Mouse (Mus musculus) kidney, adult 11 months (tissue): Measurements from ENCODE around the gene Wnt2b.
A peak's percentile ranks its signal among the peaks of the same experiment; 100 is the strongest.

ENCODE experiments used
- DNase-seq: peaks from one replicate; pipeline ENCODE4 v3.0.0; 2022

Gene Wnt2b

GRCm38 (mm10) chr3:104961066-104962059 is at the start of gene Wnt2b:
TSS of gene Wnt2b (minus strand) at chr3:104961921.
- no peak for DNase-seq

DNA sequence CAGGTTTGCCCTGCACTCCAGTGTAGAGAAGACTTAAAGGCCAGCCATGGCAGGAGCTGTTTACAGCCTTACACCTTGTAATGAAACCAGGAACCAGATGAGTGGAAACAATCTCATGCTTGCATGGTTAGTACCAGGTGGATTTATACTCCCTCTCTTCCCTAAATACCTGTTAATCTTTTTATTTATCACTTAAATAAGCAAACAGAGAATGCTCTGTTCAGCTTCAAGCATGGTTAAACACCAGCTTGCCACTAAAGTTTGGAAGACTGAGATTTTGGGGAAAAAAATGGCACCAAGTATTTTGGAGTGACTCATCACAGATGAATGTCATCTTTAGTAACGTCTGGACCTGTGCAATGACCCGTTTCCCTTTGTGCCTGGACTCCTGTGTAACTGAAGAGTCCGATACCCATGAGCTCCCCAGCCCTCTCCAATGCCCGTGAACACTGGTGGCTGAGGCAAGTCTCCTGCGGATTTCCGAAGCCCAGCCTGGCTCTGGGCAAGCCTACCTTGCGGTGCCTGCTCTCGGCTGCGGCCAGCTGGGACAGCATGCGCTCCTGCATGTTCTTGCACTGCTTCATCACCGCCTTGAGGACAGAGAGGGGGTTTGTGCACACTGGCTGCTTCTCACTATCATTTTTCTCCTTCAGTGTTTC is 49.1 kb upstream of the Wnt2b start:
- DNase-seq, result no peak

GRCm38 (mm10) chr3:105008070-105008469 is 46.3 kb upstream of the Wnt2b start:
- DNase-seq, result no peak

DNA sequence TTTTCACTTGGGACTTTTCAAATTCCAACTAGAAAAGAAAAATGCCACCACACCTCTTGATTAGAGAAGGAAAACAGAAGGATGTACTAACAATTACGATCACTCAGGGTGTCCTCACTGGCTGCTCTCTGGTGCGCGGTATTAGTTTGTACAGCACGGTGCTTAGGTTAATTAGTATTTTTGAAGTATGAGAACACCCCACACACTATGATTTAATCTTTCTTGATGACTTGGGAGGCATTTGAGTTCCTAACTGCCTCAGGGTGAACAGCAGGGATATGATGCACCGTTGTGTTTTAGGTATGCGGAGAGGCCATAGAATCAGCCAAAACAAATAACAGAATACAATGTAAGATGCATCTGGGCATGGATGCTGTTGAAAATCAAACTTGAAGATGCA is 44.4 kb upstream of the Wnt2b start:
- no peak for DNase-seq

DNA sequence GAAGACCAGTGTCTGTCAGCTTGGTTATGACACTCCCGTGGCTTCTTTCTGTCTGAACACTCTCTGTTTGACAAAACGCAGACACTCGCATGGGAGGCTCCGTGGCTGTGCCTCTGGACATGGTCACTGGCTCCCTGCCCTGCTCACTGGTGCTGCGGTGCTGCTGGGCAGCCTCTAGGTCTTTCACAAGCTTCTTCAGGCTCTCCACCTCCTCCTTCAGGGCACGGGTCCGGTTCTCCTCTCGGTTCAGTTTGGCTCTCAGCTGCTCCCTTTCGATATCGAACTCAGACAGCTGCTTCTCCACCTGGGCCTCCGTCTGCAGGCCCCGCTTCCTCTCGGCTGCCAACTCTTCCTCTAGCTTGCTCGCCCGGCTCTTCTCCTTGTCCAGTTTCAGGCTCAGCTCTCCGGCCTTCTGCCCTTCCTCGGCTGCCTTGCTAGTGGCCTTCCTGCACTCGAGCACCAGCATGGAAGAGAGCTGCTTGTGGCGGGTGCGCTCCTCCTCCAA is 43.9 kb upstream of the Wnt2b start:
- no peak for DNase-seq

GRCm38 (mm10) chr3:105005011-105005410 is 43.3 kb upstream of the Wnt2b start:
- DNase-seq, result no peak

DNA sequence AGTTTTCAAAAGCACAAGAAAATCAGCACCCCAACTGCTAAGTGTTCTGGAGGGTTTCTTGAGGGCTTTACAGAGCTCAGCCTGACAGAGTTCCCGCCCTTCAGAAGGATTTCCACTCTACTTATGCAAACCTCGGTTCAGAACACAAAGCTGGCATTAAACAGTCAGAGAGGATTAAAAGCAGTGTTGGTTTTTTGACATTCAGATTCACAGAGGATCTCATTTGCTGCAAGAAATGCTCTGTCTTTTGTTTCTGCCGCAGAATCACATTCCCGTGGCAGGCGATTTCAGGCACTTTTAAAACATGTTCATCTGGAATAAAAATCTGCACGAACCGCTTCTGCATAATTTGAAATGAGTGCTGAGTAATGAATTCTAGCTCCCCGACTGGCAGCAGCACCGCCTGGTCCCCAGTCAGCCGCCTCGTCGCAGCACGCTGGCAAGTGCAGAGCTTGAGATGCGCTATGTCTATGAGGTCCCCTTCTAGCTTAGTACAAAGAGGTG is 42.3 kb upstream of the Wnt2b start:
- no peak for DNase-seq

GRCm38 (mm10) chr3:105001374-105001773 is 39.7 kb upstream of the Wnt2b start:
- no peak for DNase-seq

- no peak for DNase-seq
These were observed 38.8 kb upstream of the Wnt2b start for GRCm38 (mm10) chr3:105000561-105000960.

DNA sequence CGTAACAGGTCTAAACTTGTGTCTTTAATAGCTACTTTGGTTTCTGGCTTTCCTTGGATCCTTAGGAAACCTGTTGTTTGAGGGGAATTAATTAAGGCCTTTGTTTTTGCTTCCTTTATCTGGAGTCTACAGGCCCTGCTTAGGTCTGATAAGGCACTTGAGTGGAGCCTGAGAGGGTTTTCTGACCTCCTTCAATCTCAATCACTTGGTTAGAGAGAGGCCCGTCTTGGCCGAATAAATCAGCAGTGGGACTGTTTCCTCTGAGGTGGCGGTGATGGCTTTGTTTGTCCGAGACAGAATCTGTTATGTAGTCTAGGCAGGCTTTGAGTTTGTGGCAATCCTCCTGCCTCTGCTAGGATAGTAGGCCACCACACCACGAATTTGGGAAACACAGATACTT is 35.8 kb upstream of the Wnt2b start:
- no peak for DNase-seq

- no peak for DNase-seq
These were observed 34.0 kb upstream of the Wnt2b start for GRCm38 (mm10) chr3:104995707-104996106.

DNA sequence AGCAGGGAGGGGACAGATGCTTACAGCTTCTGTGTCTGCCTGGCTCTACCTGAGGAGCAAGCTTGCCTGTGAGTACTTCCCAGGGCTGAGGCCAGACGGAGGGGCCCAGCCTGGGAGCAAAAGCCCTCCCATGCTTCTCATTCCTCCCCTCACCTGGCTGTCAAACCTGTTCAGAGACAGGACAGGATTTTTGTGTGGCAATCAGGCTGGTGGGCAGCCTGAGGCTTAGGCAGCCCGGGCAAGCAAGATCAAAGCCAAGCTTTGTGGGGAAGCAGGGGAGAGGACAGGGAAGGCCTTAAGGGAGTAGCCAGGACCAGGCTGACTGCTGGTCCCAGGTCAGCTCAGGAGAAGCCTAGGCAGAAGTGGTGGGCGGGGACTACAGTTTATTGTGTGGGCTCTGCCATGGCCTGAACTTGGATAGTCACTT is 32.7 kb upstream of the Wnt2b start:
- DNase-seq, result no peak

DNA sequence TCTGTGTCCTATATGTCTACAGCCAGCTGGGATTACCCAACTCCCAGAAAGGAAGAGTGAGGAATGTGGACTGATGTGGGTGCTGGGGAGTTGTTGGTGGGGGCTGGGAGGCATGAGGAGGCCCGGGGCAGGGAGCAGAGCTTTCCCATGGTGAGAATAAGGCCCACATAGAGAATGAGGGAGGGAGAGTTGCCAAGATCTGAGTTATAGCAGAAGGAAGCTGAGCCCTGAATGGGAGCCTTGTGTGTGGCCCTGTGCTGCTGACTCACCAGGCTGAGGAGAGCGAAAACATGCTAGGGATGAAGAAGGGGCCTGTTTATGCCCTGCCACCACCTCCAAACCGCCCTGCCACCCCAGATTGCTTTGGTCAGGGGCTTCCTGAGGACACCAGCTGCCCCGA is 32.1 kb upstream of the Wnt2b start:
- no peak for DNase-seq

DNA sequence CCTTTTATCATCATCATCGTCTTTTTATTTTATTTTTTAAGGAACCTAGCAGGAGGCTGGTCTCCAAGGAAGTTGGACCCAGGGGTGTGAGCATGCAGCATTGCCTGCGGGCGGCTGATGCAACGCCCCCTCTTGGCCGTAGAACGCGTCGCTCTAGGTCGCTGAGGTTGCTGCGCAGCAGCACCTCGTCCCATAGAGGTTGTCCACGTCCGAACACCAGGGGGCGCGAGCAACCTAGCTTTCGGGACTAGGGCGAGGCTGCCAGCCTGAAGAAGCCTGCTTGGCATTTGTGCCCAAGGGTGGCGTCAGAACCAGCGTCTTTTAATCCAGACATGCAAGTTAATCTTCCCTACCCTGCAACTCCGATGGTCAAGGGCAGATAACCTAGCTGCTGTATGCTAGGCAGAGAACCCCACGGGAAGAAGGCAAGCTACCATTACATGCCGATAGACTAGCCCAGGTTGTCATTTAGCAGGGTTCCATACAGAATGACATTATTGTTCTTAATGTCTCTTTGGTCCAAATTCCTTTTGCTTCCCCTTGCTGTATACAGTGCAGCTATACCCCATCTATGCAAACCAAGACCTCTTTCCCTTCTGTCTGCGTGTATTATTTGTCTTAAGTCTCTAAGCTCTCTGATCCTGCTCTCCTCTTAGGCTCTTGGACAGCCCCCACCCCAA is 31.1 kb upstream of the Wnt2b start:
- peak; percentile 79 for DNase-seq

DNA sequence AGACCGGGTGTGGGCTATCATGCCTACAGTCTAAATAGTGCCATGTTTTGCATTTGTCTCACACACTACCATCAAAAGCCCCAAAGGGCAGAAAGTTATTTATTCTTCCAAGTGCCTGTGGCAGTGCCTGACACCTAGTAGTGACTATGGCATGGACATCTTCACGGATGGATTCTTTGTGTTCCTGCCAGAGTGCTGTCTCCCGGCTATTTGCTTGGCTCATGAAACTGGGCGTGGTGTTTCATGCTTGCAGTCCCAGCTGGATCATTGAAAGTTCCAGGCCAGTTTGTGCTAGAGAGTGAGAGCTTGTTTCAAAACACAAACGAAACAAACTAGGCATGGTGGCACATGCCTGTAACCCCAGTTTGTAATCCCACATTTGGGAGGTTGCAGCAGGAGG is 30.0 kb upstream of the Wnt2b start:
- DNase-seq, result no peak

- DNase-seq, result no peak
These were observed 26.2 kb upstream of the Wnt2b start for GRCm38 (mm10) chr3:104987884-104988283.

- DNase-seq, result no peak
These were observed 18.0 kb upstream of the Wnt2b start for GRCm38 (mm10) chr3:104979735-104980134.

DNA sequence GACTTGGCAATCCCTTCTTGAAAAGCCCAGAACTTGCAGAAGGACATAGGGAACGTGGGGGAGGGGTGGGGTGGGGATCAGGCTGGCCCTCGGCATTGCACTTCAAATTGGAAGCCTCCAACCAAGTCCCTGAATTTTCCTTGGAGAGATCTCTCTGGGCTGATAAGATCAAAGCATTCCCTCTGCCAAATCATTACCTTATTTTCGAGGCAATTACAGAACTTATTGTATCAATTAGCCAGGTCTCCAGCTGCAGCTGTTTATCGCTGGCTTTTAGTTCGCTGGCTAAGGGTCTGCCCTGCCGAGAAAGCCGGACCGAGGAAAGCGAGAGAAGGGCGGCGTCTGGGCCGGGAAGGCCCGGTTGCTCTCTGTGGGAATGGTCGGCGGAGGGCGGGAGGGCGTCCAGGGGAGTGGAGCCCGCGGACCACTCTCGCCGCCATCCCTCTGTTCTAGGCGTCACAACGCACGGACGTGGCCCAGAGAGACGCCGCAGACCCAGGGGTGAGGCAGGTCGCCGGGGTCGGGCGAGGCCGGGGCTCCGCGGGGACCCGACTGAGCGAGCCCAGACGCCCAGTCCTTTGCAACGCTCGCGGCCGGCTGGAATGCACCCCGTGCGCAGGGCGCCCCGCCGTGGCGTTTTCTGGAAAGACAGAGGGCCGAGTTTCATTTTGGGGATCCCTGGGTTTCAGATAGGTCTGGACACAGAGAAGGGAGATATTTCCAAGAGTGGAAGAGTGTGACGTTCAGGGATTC is 6.0 kb upstream of the Wnt2b start:
- DNase-seq, result peak; percentile 69

DNA sequence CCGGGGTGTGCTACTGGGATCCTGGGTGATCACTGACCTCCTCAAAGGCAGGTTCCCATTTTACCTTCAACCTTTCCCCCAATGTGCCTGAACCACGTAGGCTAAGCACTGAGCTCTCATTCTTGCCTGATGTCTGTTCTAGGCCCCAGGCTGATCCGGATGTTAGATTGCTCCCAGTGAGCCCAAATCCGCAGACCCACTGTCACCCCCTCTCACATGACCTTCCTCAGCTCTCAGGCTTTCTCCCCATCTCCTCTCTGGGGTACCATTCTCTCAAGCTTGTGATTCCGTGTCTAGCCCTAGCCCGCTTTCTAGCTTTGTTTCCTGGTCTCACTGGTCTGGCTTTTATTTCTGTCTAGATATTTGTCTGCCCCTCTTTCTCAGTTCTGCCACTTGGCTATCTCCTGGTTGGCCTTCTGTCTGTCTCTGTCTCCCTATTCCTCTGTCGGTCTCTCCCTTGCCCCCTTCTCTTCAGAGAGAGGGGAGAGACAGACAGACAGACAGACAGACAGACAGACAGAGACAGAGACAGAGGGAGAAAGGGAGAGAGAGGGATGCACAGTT is 4.4 kb upstream of the Wnt2b start:
- DNase-seq, result no peak

- DNase-seq, result no peak
These were observed 3.5 kb upstream of the Wnt2b start for GRCm38 (mm10) chr3:104965070-104965855.
